Mouse (Mus musculus) embryonic stem cell, embryonic (primary cell): Measurements from ENCODE around the gene Olfr345.

Experiments
- CTCF ChIA-PET, 4 experiments: fragments of 300-600 bp in 2 of 4; fragments of 350-600 bp in 2 of 4; sonication (Branson Sonifier 250); formaldehyde crosslinking; loops; one replicate each; lab custom pipeline; 2022; ENCODE audit warnings: inconsistent platforms in 2 of 4; lab: Charles Lee
- POLR2A ChIA-PET, 4 experiments: fragments of 300-600 bp in 2 of 4; fragments of 350-600 bp in 2 of 4; sonication (Branson Sonifier 250); formaldehyde crosslinking; loops; one replicate each; lab custom pipeline; 2022; ENCODE audit warnings: antibody characterized with exemption in 4 of 4, inconsistent platforms in 1 of 4; lab: Charles Lee

Gene Olfr345

GRCm38 (mm10) chr2:36639741-36640140 is at the start of gene Olfr345:
Olfr345 (plus strand) TSS chr2:36640041.
- CTCF ChIA-PET: no interaction called here

GRCm38 (mm10) chr2:36685488-36685887 is 45.6 kb downstream of the Olfr345 start, which contains the start of gene Olfr346:
Olfr346 (plus strand) TSS chr2:36685788.
- ChIA-PET CTCF (no interaction called here), POLR2A (no interaction called here)

More at GRCm38 (mm10) chr2:36639741-36640140, at the start of gene Olfr345:
- POLR2A ChIA-PET: no interaction called here
